Mouse (Mus musculus) intestine, embryonic 14.5 days (tissue): ENCODE measurements at regions not wholly inside any gene's neighbourhood (a gene's known extent, or its start where the extent isn't known, plus 50 kb on each side); places are given as distances from the start of the nearest gene placed in this dataset.

Experiments
- ATAC-seq: fragments of 200-750 bp; cut with Nextera tagmentation; replicated peaks from 2 replicates; pipeline ENCODE4 v1.8.0; 2017; ENCODE audit warnings: low read depth, moderate number of reproducible peaks, moderate TSS enrichment, moderate library complexity; ENCODE audit not compliant: low FRiP score, low TSS enrichment
- DNase-seq: peaks from one replicate; pipeline ENCODE4 v3.0.0-alpha.2; 2018; ENCODE audit warnings: low spot score
- H3K27ac ChIP-seq: fragments of 300-500 bp; sonication (generic); 2 replicates; pipeline ENCODE4 v1.5.1; 2014; ENCODE audit warnings: low read depth, mild to moderate bottlenecking, control low read depth
- H3K27me3 ChIP-seq: fragments of 300-500 bp; sonication (generic); replicated peaks from 2 replicates; pipeline ENCODE4 v1.6.1; 2014; ENCODE audit warnings: low read length, control low read depth; ENCODE audit not compliant: control insufficient read depth, insufficient read depth
- H3K36me3 ChIP-seq: fragments of 300-500 bp; sonication (generic); 2 replicates; pipeline ENCODE4 v1.6.1; 2014; ENCODE audit warnings: low read length, control low read depth; ENCODE audit not compliant: control insufficient read depth, insufficient read depth
- H3K4me1 ChIP-seq: fragments of 300-500 bp; sonication (generic); replicated peaks from 2 replicates; pipeline ENCODE4 v1.6.1; 2014; ENCODE audit warnings: low read length, control low read depth, mixed read lengths; ENCODE audit not compliant: control insufficient read depth, insufficient read depth
- H3K4me2 ChIP-seq: fragments of 300-500 bp; sonication (generic); 2 replicates; pipeline ENCODE4 v1.6.1; 2014; ENCODE audit warnings: low read length
- H3K4me3 ChIP-seq: fragments of 300-500 bp; sonication (generic); 2 replicates; pipeline ENCODE4 v1.5.1; 2014; ENCODE audit warnings: low read depth, low read length, control low read depth, mixed read lengths
- H3K9ac ChIP-seq: fragments of 300-500 bp; sonication (generic); 2 replicates; pipeline ENCODE4 v1.6.1; 2014; ENCODE audit warnings: mild to moderate bottlenecking, low read length
- H3K9me3 ChIP-seq: fragments of 300-500 bp; sonication (generic); 2 replicates; pipeline ENCODE4 v1.6.1; 2016; ENCODE audit warnings: low read length, control low read depth; ENCODE audit not compliant: control insufficient read depth
- WGBS: fragments of 180-500 bp; shearing (Covaris S2); extraction: QIAGEN DNeasy Blood & Tissue Kit; methylation state at CpG from one replicate; pipeline ENCODE4 v1.1.7; 2014; 5-methylcytosine and 5-hydroxymethylcytosine counted together

GRCm38 (mm10) chr12:96239642-96240041, 547.6 kb downstream of the Flrt2 start:
- DNase-seq (no peak), ATAC-seq (no peak)
- Histone ChIP-seq H3K27me3 (no peaks in the 10 kb centered on the region), H3K9ac (no peak overlapping the region), H3K9me3 (no peaks in the 10 kb centered on the region), H3K4me2 (no peak overlapping the region), H3K36me3 (no peaks in the 10 kb centered on the region), H3K4me1 (no peaks in the 10 kb centered on the region), H3K27ac (no peak overlapping the region), H3K4me3 (no peak overlapping the region)
- 41% methylated on average over 2 of the region's 2 CpGs for WGBS

GRCm38 (mm10) chr12:96261978-96262377, 570.0 kb downstream of the Flrt2 start:
- no peaks in the 10 kb centered on the region for H3K27me3 ChIP-seq
- H3K9ac ChIP-seq: no peak overlapping the region
- no peaks in the 10 kb centered on the region for H3K36me3 ChIP-seq
- 42% methylated on average over 4 of the region's 4 CpGs for WGBS
- no peaks in the 10 kb centered on the region for H3K4me1 ChIP-seq
- H3K27ac ChIP-seq: no peak overlapping the region
- H3K9me3 ChIP-seq: no peaks in the 10 kb centered on the region
- no peak overlapping the region for H3K4me2 ChIP-seq
- no peak for DNase-seq
- H3K4me3 ChIP-seq: no peak overlapping the region
- ATAC-seq: no peak

GRCm38 (mm10) chr12:96275894-96276293, 583.9 kb downstream of the Flrt2 start:
- Histone ChIP-seq H3K9me3 (no peaks in the 10 kb centered on the region), H3K27me3 (no peaks in the 10 kb centered on the region), H3K9ac (no peak overlapping the region), H3K4me2 (no peak overlapping the region), H3K27ac (no peak overlapping the region), H3K4me1 (no peaks in the 10 kb centered on the region), H3K4me3 (no peak overlapping the region), H3K36me3 (no peaks in the 10 kb centered on the region)
- ATAC-seq (no peak), DNase-seq (no peak)

GRCm38 (mm10) chr12:96311137-96311536, 619.1 kb downstream of the Flrt2 start:
- Histone ChIP-seq H3K9ac (no peak overlapping the region), H3K4me2 (no peak overlapping the region), H3K4me3 (no peak overlapping the region), H3K9me3 (no peaks in the 10 kb centered on the region), H3K27me3 (no peaks in the 10 kb centered on the region), H3K27ac (no peak overlapping the region), H3K4me1 (no peaks in the 10 kb centered on the region), H3K36me3 (no peaks in the 10 kb centered on the region)
- no peak for ATAC-seq
- DNase-seq: peak; percentile 54
- 4% methylated on average over 2 of the region's 2 CpGs for WGBS

- Histone ChIP-seq H3K4me1 (no peaks in the 10 kb centered on the region), H3K9me3 (no peaks in the 10 kb centered on the region), H3K27ac (no peak overlapping the region; the same call in 1 of the 2 replicates), H3K9ac (no peak overlapping the region), H3K4me3 (no peak overlapping the region), H3K4me2 (no peak overlapping the region), H3K36me3 (no peaks in the 10 kb centered on the region), H3K27me3 (no peaks in the 10 kb centered on the region)
- 44% methylated on average over 10 of the region's 10 CpGs for WGBS
- DNase-seq (peak; percentile 60), ATAC-seq (peak; percentile 66)
Observed at GRCm38 (mm10) chr12:96323061-96323786, 631.2 kb downstream of the Flrt2 start.

GRCm38 (mm10) chr12:96351143-96351542, 659.1 kb downstream of the Flrt2 start:
- Histone ChIP-seq H3K27ac (no peak overlapping the region), H3K36me3 (no peaks in the 10 kb centered on the region)

GRCm38 (mm10) chr12:96378924-96379323, 686.9 kb downstream of the Flrt2 start:
- Histone ChIP-seq H3K4me1 (no peaks in the 10 kb centered on the region), H3K27ac (no peak overlapping the region), H3K4me3 (no peak overlapping the region), H3K36me3 (no peaks in the 10 kb centered on the region), H3K4me2 (no peak overlapping the region), H3K27me3 (no peaks in the 10 kb centered on the region), H3K9ac (no peak overlapping the region), H3K9me3 (no peaks in the 10 kb centered on the region)
- 56% methylated on average over 3 of the region's 3 CpGs for WGBS
- ATAC-seq: no peak
- no peak for DNase-seq

More at GRCm38 (mm10) chr12:96351143-96351542, 659.1 kb downstream of the Flrt2 start:
- Histone ChIP-seq H3K9ac (no peak overlapping the region), H3K27me3 (no peaks in the 10 kb centered on the region), H3K9me3 (no peaks in the 10 kb centered on the region), H3K4me3 (no peak overlapping the region), H3K4me1 (no peaks in the 10 kb centered on the region), H3K4me2 (no peak overlapping the region)
- peak; percentile 43; the same call in 1 of the 2 replicates for ATAC-seq
- DNase-seq: no peak
- 41% methylated on average over 3 of the region's 3 CpGs for WGBS

- no peak overlapping the region for H3K9ac ChIP-seq
- no peak overlapping the region for H3K4me3 ChIP-seq
- H3K4me2 ChIP-seq: no peak overlapping the region
- H3K27me3 ChIP-seq: no peaks in the 10 kb centered on the region
- H3K9me3 ChIP-seq: no peaks in the 10 kb centered on the region
- no peak for ATAC-seq
- no peaks in the 10 kb centered on the region for H3K4me1 ChIP-seq
- no peaks in the 10 kb centered on the region for H3K36me3 ChIP-seq
- no peak overlapping the region for H3K27ac ChIP-seq
- WGBS: 26% methylated on average over 3 of the region's 3 CpGs
- no peak for DNase-seq
Observed at GRCm38 (mm10) chr12:96419104-96419503, 727.1 kb downstream of the Flrt2 start.

GRCm38 (mm10) chr12:96419567-96419966, 727.5 kb downstream of the Flrt2 start:
- no peaks in the 10 kb centered on the region for H3K36me3 ChIP-seq
- H3K4me3 ChIP-seq: no peak overlapping the region
- ATAC-seq: no peak
- no peak overlapping the region for H3K27ac ChIP-seq
- H3K4me1 ChIP-seq: no peaks in the 10 kb centered on the region
- H3K9ac ChIP-seq: no peak overlapping the region
- DNase-seq: no peak
- no peaks in the 10 kb centered on the region for H3K27me3 ChIP-seq
- no peaks in the 10 kb centered on the region for H3K9me3 ChIP-seq
- H3K4me2 ChIP-seq: no peak overlapping the region
